Mouse (Mus musculus) hindbrain, embryonic 15.5 days (tissue): Measurements from ENCODE around the gene Uspl1. TPM values are rescaled to one million over a fixed set of nuclear protein-coding genes. Genes with fewer than 3 reads are reported as not detected.
A peak's percentile ranks its signal among the peaks of the same experiment; 100 is the strongest.

Experiments
- ATAC-seq: fragments of 200-750 bp; cut with Nextera tagmentation; 2 replicates; pipeline ENCODE4 v1.8.0; 2017; ENCODE audit warnings: low read depth, moderate number of reproducible peaks, moderate TSS enrichment; ENCODE audit not compliant: low FRiP score
- H3K27ac ChIP-seq: fragments of 300-500 bp; sonication (generic); replicated peaks from 2 replicates; pipeline ENCODE4 v1.5.1; 2015; ENCODE audit warnings: mild to moderate bottlenecking, inconsistent platforms
- H3K27me3 ChIP-seq: fragments of 300-500 bp; sonication (generic); 2 replicates; pipeline ENCODE4 v1.6.1; 2015; ENCODE audit warnings: control low read depth, inconsistent platforms
- H3K36me3 ChIP-seq: fragments of 300-500 bp; sonication (generic); 2 replicates; pipeline ENCODE4 v1.6.1; 2015; ENCODE audit warnings: control low read depth, inconsistent platforms
- H3K4me1 ChIP-seq: fragments of 300-500 bp; sonication (generic); replicated peaks from 2 replicates; pipeline ENCODE4 v1.6.1; 2015; ENCODE audit warnings: control low read depth, inconsistent platforms
- H3K4me2 ChIP-seq: fragments of 300-500 bp; sonication (generic); 2 replicates; pipeline ENCODE4 v1.6.1; 2015; ENCODE audit warnings: moderate library complexity, mild to moderate bottlenecking, inconsistent platforms
- H3K4me3 ChIP-seq: fragments of 300-500 bp; sonication (generic); 2 replicates; pipeline ENCODE4 v1.5.1; 2015; ENCODE audit warnings: mild to moderate bottlenecking, inconsistent platforms
- H3K9ac ChIP-seq: fragments of 300-500 bp; sonication (generic); 2 replicates; pipeline ENCODE4 v1.6.1; 2015; ENCODE audit warnings: inconsistent platforms
- H3K9me3 ChIP-seq: fragments of 300-500 bp; sonication (generic); 2 replicates; pipeline ENCODE4 v1.6.1; 2016; ENCODE audit warnings: control low read depth, inconsistent platforms
- WGBS: fragments of 180-500 bp; shearing (Covaris S2); methylation state at CpG from one replicate; pipeline ENCODE4 v1.1.7; 2015; 5-methylcytosine and 5-hydroxymethylcytosine counted together
- polyA plus RNA-seq: library from polyadenylated mRNA; unstranded; fragments of >200 nt; fragmentation: Nextera tagmentation; extraction: Ambion mirVana; gene quantifications from 2 replicates; pipeline ENCODE4 v1.2.1, GENCODE M21; 2015

Uspl1 gene
- polyA plus RNA-seq, 1 experiment from 2014 or later = 50.9 TPM

DNA sequence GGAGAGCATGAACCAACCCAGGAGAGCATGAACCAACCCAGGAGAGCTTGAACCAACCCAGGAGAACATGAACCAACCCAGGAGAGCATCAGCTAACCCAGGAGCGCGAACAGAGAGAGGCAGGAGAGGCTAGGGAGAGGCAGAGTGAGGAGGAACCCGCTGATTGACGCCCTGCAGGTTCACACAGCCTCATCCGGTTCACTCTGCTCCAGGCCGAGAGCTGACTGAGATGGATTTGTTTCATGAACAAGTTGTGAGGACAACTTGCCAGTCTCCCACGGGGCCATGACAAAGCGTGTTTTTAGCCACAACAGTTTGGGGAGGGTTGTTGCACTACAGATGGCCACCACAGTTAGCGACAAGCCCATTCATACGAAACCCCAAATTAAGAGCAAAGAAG is 11.9 kb upstream of the Uspl1 start:
- H3K4me1 ChIP-seq = no peaks in the 10 kb centered on the region
- no peak overlapping the region for H3K9ac ChIP-seq
- no peak overlapping the region for H3K4me2 ChIP-seq
- 75% methylated on average over 10 of the region's 10 CpGs for WGBS
- H3K27ac ChIP-seq = no peak overlapping the region
- no peaks in the 10 kb centered on the region for H3K36me3 ChIP-seq
- no peaks in the 10 kb centered on the region for H3K9me3 ChIP-seq
- no peaks in the 10 kb centered on the region for H3K27me3 ChIP-seq
- ATAC-seq = no peak
- no peak overlapping the region for H3K4me3 ChIP-seq

DNA sequence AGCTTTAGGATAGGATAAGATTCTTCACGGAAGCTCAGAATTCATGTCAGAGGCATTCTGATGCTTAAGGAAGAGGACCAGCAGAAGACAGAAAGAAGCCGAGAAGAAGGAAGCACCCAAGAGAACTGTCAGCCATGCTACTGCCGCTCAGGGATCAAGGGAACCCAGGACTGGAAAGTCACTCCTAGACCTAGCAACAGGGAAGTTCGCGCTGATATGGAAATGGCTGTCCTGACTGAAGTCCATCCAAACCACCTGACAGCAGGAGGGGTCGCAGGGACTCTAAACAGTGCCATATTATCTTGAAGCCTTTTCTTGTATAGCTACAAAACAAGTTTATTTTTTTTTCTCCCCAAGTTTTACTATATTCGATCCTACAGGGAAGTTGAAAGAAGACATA is 9.6 kb upstream of the Uspl1 start:
- Histone ChIP-seq H3K9ac (no peak overlapping the region), H3K27ac (no peak overlapping the region), H3K4me1 (no peaks in the 10 kb centered on the region), H3K4me3 (no peak overlapping the region), H3K27me3 (no peaks in the 10 kb centered on the region), H3K4me2 (no peak overlapping the region), H3K9me3 (no peaks in the 10 kb centered on the region), H3K36me3 (no peaks in the 10 kb centered on the region)
- ATAC-seq = no peak
- 90% methylated on average over 7 of the region's 7 CpGs for WGBS

DNA sequence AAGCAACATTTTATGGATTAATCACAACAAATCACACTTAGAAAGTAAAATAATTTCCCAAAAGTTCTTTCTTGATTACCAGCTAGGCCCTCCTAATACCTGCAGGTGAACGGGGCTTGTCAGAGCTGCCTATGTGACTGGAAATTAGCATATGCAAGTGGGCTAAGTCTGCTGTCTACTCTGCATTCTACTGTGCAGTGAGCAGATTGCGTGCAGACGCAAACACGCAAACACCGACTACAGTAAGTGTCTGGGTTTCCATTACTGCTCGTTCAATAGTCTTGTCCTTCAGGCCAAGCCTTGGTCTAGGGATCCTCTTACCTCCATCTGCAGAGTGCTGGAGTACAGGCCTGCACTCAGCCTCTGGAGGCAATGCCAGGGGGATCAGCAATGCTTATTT is 8.4 kb upstream of the Uspl1 start:
- WGBS = 91% methylated on average over 6 of the region's 6 CpGs
- no peaks in the 10 kb centered on the region for H3K9me3 ChIP-seq
- no peak overlapping the region for H3K9ac ChIP-seq
- no peak overlapping the region for H3K4me3 ChIP-seq
- no peak for ATAC-seq
- no peaks in the 10 kb centered on the region for H3K36me3 ChIP-seq
- H3K27ac ChIP-seq = no peak overlapping the region
- no peak overlapping the region for H3K4me2 ChIP-seq
- no peaks in the 10 kb centered on the region for H3K27me3 ChIP-seq
- H3K4me1 ChIP-seq = no peaks in the 10 kb centered on the region

DNA sequence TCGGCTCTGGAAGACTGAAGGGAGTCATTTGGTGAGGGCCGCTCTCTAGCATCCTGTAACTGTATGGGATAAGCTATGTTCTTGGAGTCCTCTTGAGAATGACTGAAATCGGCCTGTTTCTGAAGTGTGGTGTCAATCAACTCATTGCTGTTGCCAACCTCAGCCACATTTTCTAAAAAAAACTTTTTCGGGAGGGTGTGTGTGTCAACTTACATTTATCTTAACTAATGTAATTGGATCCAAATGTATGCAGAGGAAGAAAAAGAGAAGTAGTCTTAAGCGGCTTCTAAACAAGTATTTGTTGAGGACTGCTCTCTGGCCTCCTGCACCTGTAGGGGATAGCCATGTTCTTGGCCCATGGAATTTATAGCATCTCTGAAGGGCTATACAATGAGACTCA is 6.1 kb upstream of the Uspl1 start:
- Histone ChIP-seq H3K27me3 (no peaks in the 10 kb centered on the region), H3K9me3 (no peaks in the 10 kb centered on the region), H3K9ac (no peak overlapping the region), H3K4me2 (no peak overlapping the region), H3K36me3 (no peaks in the 10 kb centered on the region), H3K4me1 (no peaks in the 10 kb centered on the region; the same call in 1 of the 2 replicates), H3K27ac (no peak overlapping the region), H3K4me3 (no peak overlapping the region)
- ATAC-seq = no peak
- WGBS = 94% methylated on average over 5 of the region's 5 CpGs

DNA sequence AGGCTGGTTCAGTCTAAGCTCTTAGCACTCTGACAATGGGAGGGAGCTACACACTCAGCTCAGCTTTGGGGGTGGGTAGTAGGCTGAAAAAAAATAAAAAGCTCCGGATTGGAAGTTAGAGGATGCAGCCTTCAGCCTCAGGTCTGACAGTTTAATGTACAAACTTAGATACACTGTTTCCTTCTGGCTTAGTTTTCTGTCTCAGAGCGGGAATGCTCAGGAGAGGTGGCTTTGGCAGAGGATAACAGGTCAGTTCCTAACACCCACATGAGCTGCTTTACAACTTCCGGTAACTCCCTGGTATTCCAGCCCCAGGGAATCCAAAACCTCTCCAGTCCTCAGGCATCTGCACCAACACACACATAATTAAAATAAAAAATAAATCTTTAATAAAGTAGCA is 4.3 kb upstream of the Uspl1 start:
- Histone ChIP-seq H3K4me3 (no peak overlapping the region), H3K27ac (no peak overlapping the region), H3K36me3 (no peaks in the 10 kb centered on the region), H3K4me2 (no peak overlapping the region), H3K9ac (no peak overlapping the region), H3K9me3 (no peaks in the 10 kb centered on the region), H3K27me3 (no peaks in the 10 kb centered on the region), H3K4me1 (no peaks in the 10 kb centered on the region; the same call in 1 of the 2 replicates)
- ATAC-seq = no peak
- 91% methylated on average over 3 of the region's 3 CpGs for WGBS

DNA sequence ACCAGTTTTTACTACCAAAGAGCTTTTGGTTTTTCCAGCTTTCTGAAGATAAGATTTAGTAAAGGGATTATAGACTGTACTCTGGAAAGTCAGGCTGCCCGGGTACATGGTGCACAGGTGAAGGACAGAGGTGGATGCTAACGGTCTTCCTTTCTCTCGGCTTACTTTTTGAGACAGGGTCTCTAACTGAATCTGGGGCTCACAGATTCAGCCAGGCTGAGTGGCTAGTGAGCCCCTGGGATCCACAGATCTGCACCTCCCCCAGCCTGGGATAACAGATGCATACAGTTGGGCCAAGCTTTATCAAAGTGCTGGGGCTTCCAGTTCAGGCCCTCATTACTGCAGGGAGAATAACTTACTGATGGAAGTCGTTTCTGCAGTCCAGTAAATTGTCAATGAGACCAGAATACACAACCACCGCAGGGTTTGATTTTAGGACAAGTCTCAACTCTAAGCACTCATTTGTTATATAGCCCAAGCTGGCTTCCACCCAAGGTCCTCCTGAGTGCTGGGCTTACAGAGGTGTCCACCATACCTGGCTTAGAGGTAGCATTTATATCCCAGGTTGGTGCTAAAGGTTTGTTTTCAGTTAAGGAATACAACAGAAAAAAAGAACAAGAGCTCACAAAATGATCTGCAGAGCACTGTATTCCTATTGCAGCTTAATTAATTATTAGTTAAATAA is 1.8 kb upstream of the Uspl1 start:
- Histone ChIP-seq H3K4me1 (peaks cover 24% of the 10 kb centered on the region), H3K9me3 (no peaks in the 10 kb centered on the region), H3K27ac (no peak overlapping the region), H3K27me3 (no peaks in the 10 kb centered on the region), H3K36me3 (no peaks in the 10 kb centered on the region), H3K4me3 (no peak overlapping the region), H3K9ac (no peak overlapping the region), H3K4me2 (no peak overlapping the region)
- 85% methylated on average over 5 of the region's 5 CpGs for WGBS
- ATAC-seq = no peak

DNA sequence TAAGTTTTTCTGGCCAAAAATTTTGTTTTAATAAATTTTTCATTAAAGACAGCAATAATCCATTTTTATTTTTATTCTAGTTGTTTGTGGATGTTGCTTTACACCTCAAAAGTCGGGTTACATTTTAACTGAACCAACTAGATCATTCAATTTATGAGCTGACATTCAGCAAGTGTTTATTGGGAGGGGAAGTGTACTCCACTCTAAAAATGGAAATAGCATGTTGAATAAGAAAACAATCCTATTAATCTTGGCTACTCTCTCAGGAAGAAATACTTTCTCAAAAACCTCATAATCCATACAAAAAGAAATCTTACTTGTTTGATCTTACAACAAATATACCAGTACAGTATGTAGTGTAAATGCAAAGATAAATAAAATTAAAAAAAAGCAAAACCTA is 1.0 kb upstream of the Uspl1 start:
- H3K9me3 ChIP-seq = no peaks in the 10 kb centered on the region
- H3K27me3 ChIP-seq = no peaks in the 10 kb centered on the region
- WGBS = 50% methylated on average over 1 of the region's 1 CpGs
- no peak overlapping the region for H3K9ac ChIP-seq
- peak overlapping the region; percentile 86 for H3K4me3 ChIP-seq
- H3K27ac ChIP-seq = peak overlapping the region; percentile 98
- peaks cover 24% of the 10 kb centered on the region for H3K4me1 ChIP-seq
- no peaks in the 10 kb centered on the region for H3K36me3 ChIP-seq
- no peak for ATAC-seq
- H3K4me2 ChIP-seq = peak overlapping the region; percentile 63

DNA sequence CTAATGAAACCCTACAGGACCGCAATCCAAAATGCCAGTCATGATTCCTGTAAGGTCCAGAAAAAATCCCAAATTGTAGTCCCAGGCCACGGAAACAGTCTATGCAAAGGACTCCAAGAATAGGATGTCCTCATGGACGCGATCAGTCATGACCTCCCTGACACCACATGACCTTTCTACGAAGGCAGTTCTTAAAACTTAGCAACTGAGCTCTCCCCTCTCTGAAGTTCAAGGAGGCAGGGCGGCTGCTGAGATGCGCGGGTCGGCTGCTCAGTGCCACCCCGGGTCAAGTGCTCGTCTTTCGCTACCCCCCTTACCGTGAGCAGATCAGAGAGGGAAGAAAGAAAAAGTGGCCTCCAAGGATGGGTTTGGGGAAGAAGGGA is 438 bp upstream of the Uspl1 start:
- Histone ChIP-seq H3K9ac (peak overlapping the region; percentile 90), H3K4me2 (peak overlapping the region; percentile 63), H3K4me3 (peak overlapping the region; percentile 86), H3K27me3 (no peaks in the 10 kb centered on the region), H3K4me1 (peaks cover 24% of the 10 kb centered on the region), H3K9me3 (no peaks in the 10 kb centered on the region), H3K36me3 (no peaks in the 10 kb centered on the region), H3K27ac (peak overlapping the region; percentile 98)
- peak; percentile 65 for ATAC-seq
- under 1% methylated on average over 13 of the region's 13 CpGs for WGBS

DNA sequence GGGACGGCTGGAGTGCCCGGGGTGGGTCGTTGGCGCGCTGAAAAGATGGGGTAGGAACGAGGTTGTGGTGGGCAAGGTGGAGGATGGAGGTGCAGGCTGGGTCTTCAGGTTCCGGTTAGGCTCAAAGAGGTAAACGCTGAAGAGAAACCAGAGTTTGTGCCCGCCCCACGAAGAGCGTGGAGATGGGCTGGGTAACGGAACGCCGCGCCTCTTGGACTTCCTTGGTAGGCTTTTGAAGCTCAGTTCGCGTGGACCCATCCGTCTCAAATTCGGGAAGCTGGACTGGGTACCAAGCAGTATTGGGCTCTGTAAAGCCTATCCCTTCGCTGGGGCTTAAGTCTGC is 665 bp downstream of the Uspl1 start:
- Histone ChIP-seq H3K4me3 (peak overlapping the region; percentile 86), H3K27ac (peak overlapping the region; percentile 81), H3K4me2 (peak overlapping the region; percentile 82), H3K27me3 (no peaks in the 10 kb centered on the region), H3K9ac (peak overlapping the region; percentile 70), H3K9me3 (no peaks in the 10 kb centered on the region), H3K4me1 (peaks cover 24% of the 10 kb centered on the region), H3K36me3 (peaks cover 10% of the 10 kb centered on the region)
- no peak for ATAC-seq
- under 1% methylated on average over 20 of the region's 20 CpGs for WGBS

DNA sequence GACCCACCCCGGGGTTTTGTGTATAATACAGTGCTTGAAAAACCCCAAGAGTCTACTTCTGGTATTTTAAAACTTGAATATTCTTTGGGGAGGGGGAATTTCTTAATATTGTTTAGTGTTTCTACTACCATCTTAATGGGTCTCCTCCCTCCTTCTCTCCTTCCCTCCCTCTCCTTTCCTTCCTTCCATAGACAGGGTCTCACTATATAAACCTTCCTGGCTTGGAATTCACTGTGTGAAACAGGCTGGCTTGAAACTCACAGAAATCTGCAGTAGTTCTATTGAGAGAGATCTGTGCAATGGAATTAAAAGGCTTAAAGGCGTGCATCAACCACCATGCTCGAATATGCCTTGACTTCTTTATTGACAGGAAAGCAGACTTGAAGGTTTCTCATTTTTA is 1.7 kb downstream of the Uspl1 start:
- ATAC-seq = no peak
- Histone ChIP-seq H3K4me1 (peaks cover 24% of the 10 kb centered on the region), H3K4me3 (peak overlapping the region; percentile 86), H3K36me3 (peaks cover 19% of the 10 kb centered on the region), H3K9ac (peak overlapping the region; percentile 70; the same call in 1 of the 2 replicates), H3K4me2 (peak overlapping the region; percentile 82), H3K27ac (no peak overlapping the region), H3K9me3 (no peaks in the 10 kb centered on the region), H3K27me3 (no peaks in the 10 kb centered on the region)
- WGBS = 81% methylated on average over 3 of the region's 3 CpGs

DNA sequence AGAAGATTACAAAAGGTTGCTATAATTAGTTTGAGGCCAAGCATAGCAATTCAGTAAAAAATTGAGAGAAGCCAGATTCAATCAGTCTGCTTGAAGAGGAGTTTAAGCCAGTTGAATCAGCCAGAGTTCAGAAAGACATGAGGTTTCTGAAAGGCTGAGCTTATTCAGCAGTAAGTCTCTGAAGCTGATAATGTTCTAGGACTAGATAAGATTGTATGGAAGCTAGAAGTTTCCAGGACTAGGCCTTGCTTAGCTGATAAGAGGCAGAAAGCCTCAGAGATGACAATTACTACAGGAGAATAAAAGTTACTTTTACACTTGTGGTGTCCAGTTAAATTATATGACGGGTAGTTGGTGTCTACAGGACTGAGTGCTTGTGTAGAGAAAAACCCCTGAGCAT is 6.0 kb downstream of the Uspl1 start:
- Histone ChIP-seq H3K9me3 (no peaks in the 10 kb centered on the region), H3K27ac (no peak overlapping the region), H3K9ac (no peak overlapping the region), H3K36me3 (peaks cover 45% of the 10 kb centered on the region), H3K4me1 (peaks cover 25% of the 10 kb centered on the region), H3K27me3 (no peaks in the 10 kb centered on the region), H3K4me3 (no peak overlapping the region), H3K4me2 (no peak overlapping the region)
- ATAC-seq = no peak
- WGBS = 98% methylated on average over 1 of the region's 1 CpGs

DNA sequence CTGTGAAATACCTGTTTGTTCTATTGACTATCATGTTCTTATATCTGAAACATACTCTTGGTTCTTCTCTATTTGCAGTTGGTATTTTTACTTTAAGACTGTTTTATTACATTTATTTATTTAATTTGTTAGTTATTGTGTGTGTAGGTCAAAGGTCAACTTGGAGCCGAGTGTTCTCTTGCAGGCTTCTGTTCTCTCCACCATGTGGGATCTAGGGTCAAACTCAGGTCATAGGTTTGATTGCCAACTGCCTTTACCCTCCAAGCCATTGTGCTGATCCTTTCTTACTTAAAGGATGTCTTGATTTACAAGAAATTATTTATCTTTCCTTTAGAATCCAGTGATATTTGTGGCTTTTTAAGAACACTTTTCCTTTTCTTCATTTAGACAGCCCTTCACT is 12.5 kb downstream of the Uspl1 start:
- peaks cover 52% of the 10 kb centered on the region for H3K36me3 ChIP-seq
- 0 out of 2 replicates have a peak overlapping the region, but pooled peaks have one; percentile 13 for H3K4me2 ChIP-seq
- no peak overlapping the region for H3K9ac ChIP-seq
- no peaks in the 10 kb centered on the region for H3K27me3 ChIP-seq
- ATAC-seq = no peak
- peaks cover 29% of the 10 kb centered on the region for H3K4me1 ChIP-seq
- whole genome bisulfite sequencing = 5% methylated on average over 1 of the region's 1 CpGs
- no peaks in the 10 kb centered on the region for H3K9me3 ChIP-seq
- no peak overlapping the region for H3K27ac ChIP-seq
- H3K4me3 ChIP-seq = no peak overlapping the region

DNA sequence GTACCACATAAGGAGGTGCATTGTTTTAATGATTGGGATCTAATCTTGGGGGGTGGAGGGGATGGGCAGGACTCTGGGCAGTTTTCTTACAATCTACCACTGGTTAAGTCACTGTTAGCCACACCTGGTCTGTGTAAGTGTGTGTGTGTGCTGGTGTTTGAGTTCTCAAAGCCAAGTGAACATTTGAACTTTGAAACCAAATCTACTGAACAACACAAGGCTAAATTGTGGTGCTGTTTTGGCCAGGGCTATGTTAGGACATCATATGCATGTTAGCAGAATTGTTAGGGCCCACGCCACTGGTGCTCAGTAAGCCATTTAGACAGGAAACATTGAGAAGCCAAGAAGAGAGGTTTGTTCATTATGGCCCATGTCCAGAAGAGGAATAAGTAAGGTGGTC is 14.6 kb downstream of the Uspl1 start:
- H3K27me3 ChIP-seq = no peaks in the 10 kb centered on the region
- H3K9ac ChIP-seq = no peak overlapping the region
- H3K36me3 ChIP-seq = peaks cover 62% of the 10 kb centered on the region
- H3K27ac ChIP-seq = no peak overlapping the region
- no peak for ATAC-seq
- no peaks in the 10 kb centered on the region for H3K9me3 ChIP-seq
- WGBS = 100% methylated on average over 1 of the region's 1 CpGs
- no peak overlapping the region for H3K4me3 ChIP-seq
- peaks cover 29% of the 10 kb centered on the region for H3K4me1 ChIP-seq
- H3K4me2 ChIP-seq = no peak overlapping the region
